Mouse (Mus musculus): Measurements from ENCODE around the gene Agmat. TPM values are rescaled to one million over a fixed set of nuclear protein-coding genes. Genes with fewer than 3 reads are reported as not detected.
A peak's percentile ranks its signal among the peaks of the same experiment; 100 is the strongest.

The Agmat gene
- polyA plus RNA-seq, 1 experiment from 2014 or later, result 0.13 TPM

GRCm38 (mm10) chr4:141742381-141742780, 4.1 kb upstream of the Agmat start:
- WGBS, result 81% methylated on average over 4 of the region's 4 CpGs
- Histone ChIP-seq H3K4me3 (ENCODE audit: low read depth, low read length) (no peak overlapping the region), H3K4me1 (ENCODE audit: control insufficient read depth, insufficient read depth, low read length) (no peaks in the 10 kb centered on the region), H3K27ac (replicated peaks; ENCODE audit: low read depth, low read length) (no peak overlapping the region; the same call in 1 of the 2 replicates), H3K9ac (ENCODE audit: low read depth, low read length) (no peak overlapping the region), H3K36me3 (ENCODE audit: control insufficient read depth, insufficient read depth, low read length) (no peaks in the 10 kb centered on the region), H3K27me3 (replicated peaks; ENCODE audit: control insufficient read depth, insufficient read depth, low read length) (no peaks in the 10 kb centered on the region), H3K9me3 (ENCODE audit: control insufficient read depth, low read length) (no peaks in the 10 kb centered on the region), H3K4me2 (ENCODE audit: low read depth, low read length) (no peak overlapping the region)
- ATAC-seq (ENCODE audit: low read depth) (no peak), DNase-seq (ENCODE audit: low spot score) (no peak)

- Histone ChIP-seq H3K4me3 (ENCODE audit: low read depth, low read length) (no peak overlapping the region), H3K27me3 (replicated peaks; ENCODE audit: control insufficient read depth, insufficient read depth, low read length) (no peaks in the 10 kb centered on the region), H3K9ac (ENCODE audit: low read depth, low read length) (no peak overlapping the region), H3K36me3 (ENCODE audit: control insufficient read depth, insufficient read depth, low read length) (no peaks in the 10 kb centered on the region), H3K4me1 (ENCODE audit: control insufficient read depth, insufficient read depth, low read length) (no peaks in the 10 kb centered on the region), H3K27ac (replicated peaks; ENCODE audit: low read depth, low read length) (no peak overlapping the region), H3K9me3 (ENCODE audit: control insufficient read depth, low read length) (no peaks in the 10 kb centered on the region), H3K4me2 (ENCODE audit: low read depth, low read length) (no peak overlapping the region)
- DNase-seq (ENCODE audit: low spot score) (no peak), ATAC-seq (ENCODE audit: low read depth) (no peak)
- 36% methylated on average over 11 of the region's 11 CpGs for WGBS
Observed at GRCm38 (mm10) chr4:141749557-141749956, 3.1 kb downstream of the Agmat start.

DNA sequence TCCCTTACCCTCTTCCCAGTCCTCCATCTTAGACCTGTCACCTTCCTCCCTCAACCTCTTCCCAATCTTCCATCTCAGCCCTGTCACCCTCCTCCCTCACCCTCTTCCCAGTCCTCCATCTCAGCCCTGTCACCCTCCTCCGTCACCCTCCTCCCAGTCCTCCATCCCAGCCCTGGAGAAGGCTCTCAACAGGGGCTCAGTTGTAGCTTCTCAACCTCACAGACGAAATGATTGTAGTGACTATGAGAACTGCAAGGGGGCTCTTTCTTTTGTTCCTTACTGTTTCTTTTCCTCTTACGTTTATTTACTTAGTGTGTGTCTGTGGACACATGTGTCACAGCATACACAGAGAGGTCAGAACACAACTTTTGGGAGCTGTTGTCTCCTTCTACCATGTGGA, 4.4 kb downstream of the Agmat start:
- no peak for DNase-seq (ENCODE audit: low spot score)
- no peak overlapping the region for H3K4me3 ChIP-seq (ENCODE audit: low read depth, low read length)
- no peak overlapping the region for H3K4me2 ChIP-seq (ENCODE audit: low read depth, low read length)
- H3K9ac ChIP-seq (ENCODE audit: low read depth, low read length), result no peak overlapping the region
- H3K36me3 ChIP-seq (ENCODE audit: control insufficient read depth, insufficient read depth, low read length), result no peaks in the 10 kb centered on the region
- no peak overlapping the region for H3K27ac ChIP-seq (replicated peaks; ENCODE audit: low read depth, low read length)
- WGBS, result 61% methylated on average over 3 of the region's 3 CpGs
- no peak for ATAC-seq (ENCODE audit: low read depth)
- no peaks in the 10 kb centered on the region for H3K9me3 ChIP-seq (ENCODE audit: control insufficient read depth, low read length)
- H3K27me3 ChIP-seq (replicated peaks; ENCODE audit: control insufficient read depth, insufficient read depth, low read length), result no peaks in the 10 kb centered on the region
- no peaks in the 10 kb centered on the region for H3K4me1 ChIP-seq (ENCODE audit: control insufficient read depth, insufficient read depth, low read length)

DNA sequence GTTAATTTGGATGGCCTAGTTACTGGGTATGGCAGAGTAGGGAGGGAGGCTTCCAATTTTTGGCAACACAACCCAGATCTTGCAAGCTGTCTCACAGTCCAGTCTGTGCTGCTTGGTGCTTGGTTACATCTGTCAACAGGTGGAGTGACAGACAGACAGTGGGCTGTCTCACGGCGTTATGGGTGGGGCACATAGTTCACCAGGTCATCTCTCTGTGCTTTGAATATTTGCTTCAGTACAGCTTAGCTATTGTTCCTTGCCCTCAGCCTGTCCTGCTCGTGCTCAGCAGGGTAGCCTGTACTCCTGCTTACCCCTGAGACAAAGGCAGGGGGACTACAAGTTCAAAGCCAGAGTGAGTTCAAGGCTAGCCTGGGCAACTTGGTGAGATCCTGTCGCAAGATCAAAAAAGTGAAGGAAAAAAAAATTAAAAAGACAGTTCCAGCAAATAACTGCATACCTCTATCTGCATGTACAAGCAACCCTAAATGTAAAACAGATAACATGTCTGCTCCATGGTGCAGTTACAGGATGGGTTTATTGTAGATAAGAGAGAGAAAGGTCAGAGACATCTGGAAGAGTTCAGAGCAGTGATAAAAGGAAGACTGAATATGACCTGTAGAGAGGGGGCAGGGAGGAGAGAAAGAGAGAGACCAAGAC, 5.1 kb downstream of the Agmat start:
- H3K4me1 ChIP-seq (ENCODE audit: control insufficient read depth, insufficient read depth, low read length), result no peaks in the 10 kb centered on the region
- 34% methylated on average over 4 of the region's 4 CpGs for WGBS
- DNase-seq (ENCODE audit: low spot score) (peak; percentile 29), ATAC-seq (ENCODE audit: low read depth) (0 out of 2 replicates have a peak, but pooled peaks have one; percentile 33)
- H3K36me3 ChIP-seq (ENCODE audit: control insufficient read depth, insufficient read depth, low read length), result no peaks in the 10 kb centered on the region
- no peak overlapping the region for H3K4me2 ChIP-seq (ENCODE audit: low read depth, low read length)
- H3K27me3 ChIP-seq (replicated peaks; ENCODE audit: control insufficient read depth, insufficient read depth, low read length), result no peaks in the 10 kb centered on the region
- H3K4me3 ChIP-seq (ENCODE audit: low read depth, low read length), result no peak overlapping the region
- H3K9ac ChIP-seq (ENCODE audit: low read depth, low read length), result no peak overlapping the region
- no peaks in the 10 kb centered on the region for H3K9me3 ChIP-seq (ENCODE audit: control insufficient read depth, low read length)
- 0 out of 2 replicates have a peak overlapping the region, but pooled peaks have one; percentile 40 for H3K27ac ChIP-seq (replicated peaks; ENCODE audit: low read depth, low read length)

DNA sequence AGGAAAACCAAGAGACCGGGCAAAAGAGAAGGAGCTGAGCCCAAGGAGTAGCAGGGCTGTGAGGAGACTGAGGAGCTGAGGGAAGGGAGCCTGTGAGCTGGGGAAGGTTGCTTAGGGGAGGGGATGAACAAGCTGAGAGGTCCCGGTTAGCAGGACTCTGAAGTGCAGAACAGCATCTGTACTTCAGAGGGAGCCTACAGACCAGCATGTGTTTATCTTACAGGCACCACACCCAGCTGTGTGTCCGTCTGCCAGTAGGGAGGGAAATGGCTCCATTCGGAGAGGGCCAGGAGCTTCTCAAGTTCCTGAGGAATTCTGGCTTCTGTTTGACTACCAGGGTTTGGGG, 5.6 kb downstream of the Agmat start:
- Histone ChIP-seq H3K4me1 (ENCODE audit: control insufficient read depth, insufficient read depth, low read length) (no peaks in the 10 kb centered on the region), H3K9me3 (ENCODE audit: control insufficient read depth, low read length) (no peaks in the 10 kb centered on the region), H3K4me2 (ENCODE audit: low read depth, low read length) (no peak overlapping the region), H3K36me3 (ENCODE audit: control insufficient read depth, insufficient read depth, low read length) (no peaks in the 10 kb centered on the region), H3K27me3 (replicated peaks; ENCODE audit: control insufficient read depth, insufficient read depth, low read length) (no peaks in the 10 kb centered on the region), H3K27ac (replicated peaks; ENCODE audit: low read depth, low read length) (0 out of 2 replicates have a peak overlapping the region, but pooled peaks have one; percentile 40), H3K9ac (ENCODE audit: low read depth, low read length) (no peak overlapping the region), H3K4me3 (ENCODE audit: low read depth, low read length) (no peak overlapping the region)
- WGBS, result 5% methylated on average over 4 of the region's 4 CpGs
- ATAC-seq (ENCODE audit: low read depth) (peak; percentile 55; the same call in 1 of the 2 replicates), DNase-seq (ENCODE audit: low spot score) (peak; percentile 82)

DNA sequence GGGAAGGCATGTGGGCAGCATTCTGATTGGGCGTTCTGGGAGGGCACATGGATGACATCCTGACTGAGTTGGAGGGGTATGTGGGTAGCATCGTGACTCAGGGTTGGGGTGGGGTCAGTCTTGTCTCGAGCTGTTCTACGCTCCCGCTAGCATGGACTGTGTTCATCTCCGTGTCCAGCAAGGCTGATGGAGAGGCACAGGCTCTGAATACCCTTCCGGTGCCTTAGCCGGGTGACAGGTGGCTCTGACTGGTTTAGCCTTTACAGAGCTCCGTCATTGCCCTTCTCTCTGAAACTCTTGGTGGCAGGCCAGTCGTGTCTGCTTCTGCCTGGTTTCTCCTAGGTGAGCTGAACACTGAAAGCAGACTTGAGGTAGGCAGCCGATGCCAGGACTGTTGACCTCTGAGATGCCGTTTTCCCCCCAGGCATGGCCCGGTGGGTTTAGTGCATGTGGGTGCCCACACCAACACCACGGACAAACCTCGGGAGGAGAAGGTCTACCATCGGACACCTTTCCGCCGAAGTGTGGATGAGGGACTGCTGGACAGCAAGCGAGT, 9.0 kb downstream of the Agmat start:
- no peak for ATAC-seq (ENCODE audit: low read depth)
- Histone ChIP-seq H3K4me2 (ENCODE audit: low read depth, low read length) (no peak overlapping the region), H3K27ac (replicated peaks; ENCODE audit: low read depth, low read length) (no peak overlapping the region), H3K36me3 (ENCODE audit: control insufficient read depth, insufficient read depth, low read length) (no peaks in the 10 kb centered on the region), H3K4me1 (ENCODE audit: control insufficient read depth, insufficient read depth, low read length) (no peaks in the 10 kb centered on the region), H3K27me3 (replicated peaks; ENCODE audit: control insufficient read depth, insufficient read depth, low read length) (no peaks in the 10 kb centered on the region), H3K9ac (ENCODE audit: low read depth, low read length) (no peak overlapping the region), H3K4me3 (ENCODE audit: low read depth, low read length) (no peak overlapping the region), H3K9me3 (ENCODE audit: control insufficient read depth, low read length) (no peaks in the 10 kb centered on the region)
- WGBS, result 89% methylated on average over 19 of the region's 19 CpGs
- DNase-seq (ENCODE audit: low spot score), result no peak

DNA sequence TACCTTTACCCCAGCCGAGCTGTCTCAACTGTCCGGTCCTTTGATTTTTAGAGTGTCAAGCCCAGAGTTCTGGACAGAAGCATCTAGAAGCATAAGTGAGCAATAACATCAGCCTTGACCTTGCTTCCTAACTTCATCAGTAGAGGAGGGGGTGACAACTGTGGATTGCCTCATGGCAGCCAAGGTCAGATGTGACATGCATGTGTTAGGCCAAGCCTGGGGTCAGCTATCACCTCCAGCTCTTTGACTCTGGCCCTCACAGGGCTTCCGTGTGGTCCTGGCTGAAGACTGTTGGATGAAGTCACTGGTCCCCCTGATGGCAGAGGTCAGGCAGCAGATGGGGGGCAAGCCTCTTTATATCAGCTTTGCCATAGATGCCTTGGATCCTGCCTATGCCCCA, 10.7 kb downstream of the Agmat start:
- Histone ChIP-seq H3K36me3 (ENCODE audit: control insufficient read depth, insufficient read depth, low read length) (peaks cover 10% of the 10 kb centered on the region), H3K27ac (replicated peaks; ENCODE audit: low read depth, low read length) (no peak overlapping the region), H3K9ac (ENCODE audit: low read depth, low read length) (no peak overlapping the region), H3K27me3 (replicated peaks; ENCODE audit: control insufficient read depth, insufficient read depth, low read length) (no peaks in the 10 kb centered on the region), H3K4me3 (ENCODE audit: low read depth, low read length) (no peak overlapping the region), H3K4me2 (ENCODE audit: low read depth, low read length) (no peak overlapping the region), H3K4me1 (ENCODE audit: control insufficient read depth, insufficient read depth, low read length) (no peaks in the 10 kb centered on the region), H3K9me3 (ENCODE audit: control insufficient read depth, low read length) (no peaks in the 10 kb centered on the region)
- 93% methylated on average over 3 of the region's 3 CpGs for WGBS
- ATAC-seq (ENCODE audit: low read depth), result no peak
- DNase-seq (ENCODE audit: low spot score), result no peak

- Histone ChIP-seq H3K27me3 (replicated peaks; ENCODE audit: control insufficient read depth, insufficient read depth, low read length) (no peaks in the 10 kb centered on the region), H3K36me3 (ENCODE audit: control insufficient read depth, insufficient read depth, low read length) (peaks cover 29% of the 10 kb centered on the region), H3K4me2 (ENCODE audit: low read depth, low read length) (no peak overlapping the region), H3K9ac (ENCODE audit: low read depth, low read length) (no peak overlapping the region), H3K4me3 (ENCODE audit: low read depth, low read length) (no peak overlapping the region), H3K4me1 (ENCODE audit: control insufficient read depth, insufficient read depth, low read length) (no peaks in the 10 kb centered on the region), H3K27ac (replicated peaks; ENCODE audit: low read depth, low read length) (no peak overlapping the region), H3K9me3 (ENCODE audit: control insufficient read depth, low read length) (no peaks in the 10 kb centered on the region)
- ATAC-seq (ENCODE audit: low read depth) (no peak), DNase-seq (ENCODE audit: low spot score) (no peak)
- WGBS, result 69% methylated on average over 6 of the region's 6 CpGs
Observed at GRCm38 (mm10) chr4:141758874-141759542, 12.5 kb downstream of the Agmat start.
